In the genomic region with DNA sequence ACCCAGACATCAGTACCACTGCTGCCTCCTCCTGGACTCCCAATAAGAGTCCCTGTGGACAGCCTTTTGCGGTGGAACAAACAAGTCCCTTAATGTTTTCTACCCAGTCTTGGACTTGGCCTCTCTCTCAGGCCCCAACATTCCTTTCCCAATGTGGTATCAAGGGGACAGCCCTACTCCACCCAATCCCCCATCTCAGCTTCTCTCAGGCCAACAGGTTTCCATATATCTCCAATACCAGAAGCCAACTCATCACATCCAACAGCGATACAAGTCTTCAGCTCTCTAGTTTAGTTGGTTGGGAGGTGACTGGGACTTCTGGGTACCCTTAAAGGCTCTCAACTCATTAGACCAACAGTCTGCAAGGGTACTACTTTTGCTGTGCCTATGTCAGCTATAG, we compare ENCODE assay signal across 9 mouse cellular contexts. TPM values are rescaled to one million over a fixed set of nuclear protein-coding genes. Genes with fewer than 3 reads are reported as not detected.
A peak's percentile ranks its signal among the peaks of the same experiment; 100 is the strongest.
DNase-seq lines count a peak whose midpoint lies in the region; ATAC-seq lines count a peak whose summit lies in the region.
"Had no signal": no experiment of that assay in that cellular context is flagged by ENCODE, and none has a peak within 500 bp of the region (broad histone marks: within the 10 kb centered on the region; RNA-seq: fewer than 3 reads in every experiment).

No protein-coding gene starts in this region.

- no peaks in the 10 kb centered on the region for H3K9me3 ChIP-seq in heart, embryonic 13.5 days
- no peaks in the 10 kb centered on the region for H3K9me3 ChIP-seq in embryonic facial prominence, embryonic 14.5 days (ENCODE audit: control insufficient read depth, low read length)
- no peaks in the 10 kb centered on the region for H3K9me3 ChIP-seq in hindbrain, embryonic 16.5 days (ENCODE audit: control insufficient read depth, low read length)
- no peaks in the 10 kb centered on the region for H3K9me3 ChIP-seq in midbrain, embryonic 15.5 days

- H3K27ac ChIP-seq in heart, embryonic 13.5 days (replicated peaks): no peak overlapping the region
- 0 out of 2 replicates have a peak overlapping the region, but pooled peaks have one; percentile 77 for H3K27ac ChIP-seq in embryonic facial prominence, embryonic 14.5 days (replicated peaks; ENCODE audit: low read depth, low read length)
- peak overlapping the region; percentile 16; the same call in 1 of the 2 replicates for H3K27ac ChIP-seq in hindbrain, embryonic 16.5 days (ENCODE audit: low read depth, low read length)
- H3K27ac ChIP-seq in midbrain, embryonic 15.5 days: peak overlapping the region; percentile 97

- no peak for ATAC-seq in heart, embryonic 13.5 days (ENCODE audit: extremely low read depth, insufficient number of reproducible peaks, low FRiP score, low TSS enrichment)
- ATAC-seq in embryonic facial prominence, embryonic 14.5 days (ENCODE audit: low read depth): no peak
- no peak for ATAC-seq in hindbrain, embryonic 16.5 days
- no peak for ATAC-seq in midbrain, embryonic 15.5 days (replicated peaks)
- no peak for ATAC-seq in inflammation-experienced regulatory T-cells, adult 6 months

- no peaks in the 10 kb centered on the region for H3K27me3 ChIP-seq in heart, embryonic 13.5 days (replicated peaks)
- H3K27me3 ChIP-seq in embryonic facial prominence, embryonic 14.5 days (replicated peaks; ENCODE audit: control insufficient read depth, insufficient read depth, low read length): no peaks in the 10 kb centered on the region
- no peaks in the 10 kb centered on the region for H3K27me3 ChIP-seq in hindbrain, embryonic 16.5 days (replicated peaks; ENCODE audit: control insufficient read depth, insufficient read depth, low read length)
- no peaks in the 10 kb centered on the region for H3K27me3 ChIP-seq in midbrain, embryonic 15.5 days (replicated peaks)

- peak overlapping the region; percentile 69 for H3K4me3 ChIP-seq in heart, embryonic 13.5 days
- peak overlapping the region; percentile 57 for H3K4me3 ChIP-seq in embryonic facial prominence, embryonic 14.5 days (ENCODE audit: low read depth, low read length)
- H3K4me3 ChIP-seq in hindbrain, embryonic 16.5 days (ENCODE audit: low read length): peak overlapping the region; percentile 63
- H3K4me3 ChIP-seq in midbrain, embryonic 15.5 days: peak overlapping the region; percentile 73

- H3K4me1 ChIP-seq in heart, embryonic 13.5 days: peaks cover 5% of the 10 kb centered on the region
- peaks cover 4% of the 10 kb centered on the region; the same call in 1 of the 2 replicates for H3K4me1 ChIP-seq in embryonic facial prominence, embryonic 14.5 days (ENCODE audit: control insufficient read depth, insufficient read depth, low read length)
- H3K4me1 ChIP-seq in hindbrain, embryonic 16.5 days (ENCODE audit: control insufficient read depth, insufficient read depth, low read depth, low read length): peaks cover 3% of the 10 kb centered on the region
- H3K4me1 ChIP-seq in midbrain, embryonic 15.5 days: peaks cover 7% of the 10 kb centered on the region

- peak overlapping the region; percentile 74 for H3K4me2 ChIP-seq in heart, embryonic 13.5 days
- peak overlapping the region; percentile 73 for H3K4me2 ChIP-seq in embryonic facial prominence, embryonic 14.5 days (ENCODE audit: low read depth, low read length)
- peak overlapping the region; percentile 55 for H3K4me2 ChIP-seq in hindbrain, embryonic 16.5 days (ENCODE audit: low read length)
- peak overlapping the region; percentile 48 for H3K4me2 ChIP-seq in midbrain, embryonic 15.5 days

- peak overlapping the region; percentile 91 for H3K9ac ChIP-seq in heart, embryonic 13.5 days
- H3K9ac ChIP-seq in embryonic facial prominence, embryonic 14.5 days (ENCODE audit: low read depth, low read length): peak overlapping the region; percentile 70; the same call in 1 of the 2 replicates
- H3K9ac ChIP-seq in hindbrain, embryonic 16.5 days (ENCODE audit: low read depth, low read length): peak overlapping the region; percentile 78; the same call in 1 of the 2 replicates
- peak overlapping the region; percentile 62; the same call in 1 of the 2 replicates for H3K9ac ChIP-seq in midbrain, embryonic 15.5 days

- DNase-seq in heart, adult 18-20 months: no peak
- no peak for DNase-seq in embryonic facial prominence, embryonic 14.5 days (ENCODE audit: low spot score)
- DNase-seq in gastrocnemius, postnatal 25 days: no peak
- DNase-seq in urinary bladder, adult 18-20 months (ENCODE audit: low spot score in 2 of 2): no peak

- WGBS in heart, embryonic 13.5 days: 86% methylated on average over 2 of the region's 2 CpGs
- 94% methylated on average over 2 of the region's 2 CpGs for WGBS in embryonic facial prominence, embryonic 14.5 days
- WGBS in hindbrain, embryonic 16.5 days: 90% methylated on average over 2 of the region's 2 CpGs
- WGBS in midbrain, embryonic 15.5 days: 92% methylated on average over 2 of the region's 2 CpGs

- no peaks in the 10 kb centered on the region for H3K36me3 ChIP-seq in heart, embryonic 13.5 days
- H3K36me3 ChIP-seq in embryonic facial prominence, embryonic 14.5 days (ENCODE audit: control insufficient read depth, insufficient read depth, low read length): no peaks in the 10 kb centered on the region
- no peaks in the 10 kb centered on the region; the same call in 1 of the 2 replicates for H3K36me3 ChIP-seq in hindbrain, embryonic 16.5 days (ENCODE audit: control insufficient read depth, insufficient read depth, low read length)
- no peaks in the 10 kb centered on the region for H3K36me3 ChIP-seq in midbrain, embryonic 15.5 days (replicated peaks)

RNA-seq across cellular contexts. Expression of a gene that starts 1.1 kb away (rescaled TPM):
- 1.7 and 1.9 TPM in 2 replicates for polyA plus RNA-seq in heart, embryonic 13.5 days (2015; fragmentation: Nextera tagmentation; extraction: Ambion mirVana)
- total RNA-seq in heart, adult 18-20 months (2021): under 1 TPM; 0.07 to 0.21 TPM
- 2.9 and 4.1 TPM in 2 replicates for polyA plus RNA-seq in embryonic facial prominence, embryonic 14.5 days (2014; fragmentation: Nextera tagmentation; extraction: Ambion mirVana)
- polyA plus RNA-seq in hindbrain, embryonic 16.5 days (2015; fragmentation: Nextera tagmentation; extraction: Ambion mirVana): 9.3 and 9.7 TPM in 2 replicates
- polyA plus RNA-seq in midbrain, embryonic 15.5 days (2015; fragmentation: Nextera tagmentation; extraction: Ambion mirVana): 10.7 and 11.4 TPM in 2 replicates
- under 1 TPM; 0.18 to 0.35 (median 0.20) TPM for polyA plus RNA-seq in inflammation-experienced regulatory T-cells, adult 6 months (2017; shearing (Covaris generic))
- total RNA-seq in gastrocnemius, postnatal 25 days (2021): under 1 TPM; 0.54 to 0.75 TPM

RNA-seq across cellular contexts. Expression of a gene that starts 15.4 kb away (rescaled TPM):
- polyA plus RNA-seq in heart, embryonic 13.5 days (2015; fragmentation: Nextera tagmentation; extraction: Ambion mirVana): 82.3 and 93.6 TPM in 2 replicates
- 100 to 1,000 TPM; 177 to 187 TPM for total RNA-seq in heart, adult 18-20 months (2021)
- 140 and 147 TPM in 2 replicates for polyA plus RNA-seq in embryonic facial prominence, embryonic 14.5 days (2014; fragmentation: Nextera tagmentation; extraction: Ambion mirVana)
- 41.3 and 64.6 TPM in 2 replicates for polyA plus RNA-seq in hindbrain, embryonic 16.5 days (2015; fragmentation: Nextera tagmentation; extraction: Ambion mirVana)
- 141 and 162 TPM in 2 replicates for polyA plus RNA-seq in midbrain, embryonic 15.5 days (2015; fragmentation: Nextera tagmentation; extraction: Ambion mirVana)
- 10 to 100 TPM; 14.9 to 21.8 (median 16.4) TPM for polyA plus RNA-seq in inflammation-experienced regulatory T-cells, adult 6 months (2017; shearing (Covaris generic))
- 100 to 1,000 TPM; 132 to 138 TPM for total RNA-seq in gastrocnemius, postnatal 25 days (2021)

RNA-seq across cellular contexts. Expression of a gene that starts 18.9 kb away (rescaled TPM):
- 126 and 138 TPM in 2 replicates for polyA plus RNA-seq in heart, embryonic 13.5 days (2015; fragmentation: Nextera tagmentation; extraction: Ambion mirVana)
- total RNA-seq in heart, adult 18-20 months (2021): 100 to 1,000 TPM; 132 to 164 TPM
- polyA plus RNA-seq in embryonic facial prominence, embryonic 14.5 days (2014; fragmentation: Nextera tagmentation; extraction: Ambion mirVana): 162 and 169 TPM in 2 replicates
- polyA plus RNA-seq in hindbrain, embryonic 16.5 days (2015; fragmentation: Nextera tagmentation; extraction: Ambion mirVana): 174 TPM in 2 replicates
- polyA plus RNA-seq in midbrain, embryonic 15.5 days (2015; fragmentation: Nextera tagmentation; extraction: Ambion mirVana): 188 TPM in 2 replicates
- 100 to 1,000 TPM; 296 to 343 (median 309) TPM for polyA plus RNA-seq in inflammation-experienced regulatory T-cells, adult 6 months (2017; shearing (Covaris generic))
- total RNA-seq in gastrocnemius, postnatal 25 days (2021): 10 to 100 TPM; 76.1 to 89.9 TPM

RNA-seq across cellular contexts. Expression of a gene that starts 41.5 kb away (rescaled TPM):
- polyA plus RNA-seq in heart, embryonic 13.5 days (2015; fragmentation: Nextera tagmentation; extraction: Ambion mirVana): not detected in 2 replicates
- not detected for total RNA-seq in heart, adult 18-20 months (2021)
- polyA plus RNA-seq in embryonic facial prominence, embryonic 14.5 days (2014; fragmentation: Nextera tagmentation; extraction: Ambion mirVana): not detected in 2 replicates
- polyA plus RNA-seq in hindbrain, embryonic 16.5 days (2015; fragmentation: Nextera tagmentation; extraction: Ambion mirVana): 0.34 TPM in 2 replicates
- polyA plus RNA-seq in midbrain, embryonic 15.5 days (2015; fragmentation: Nextera tagmentation; extraction: Ambion mirVana): 0.13 and 0.19 TPM in 2 replicates
- not detected for polyA plus RNA-seq in inflammation-experienced regulatory T-cells, adult 6 months (2017; shearing (Covaris generic))
- not detected for total RNA-seq in gastrocnemius, postnatal 25 days (2021)
- polyA plus RNA-seq: kidney, adult 2 months had no signal

RNA-seq across cellular contexts. Expression of a gene that starts 43.7 kb away (rescaled TPM):
- polyA plus RNA-seq in heart, embryonic 13.5 days (2015; fragmentation: Nextera tagmentation; extraction: Ambion mirVana): 15.1 and 16.9 TPM in 2 replicates
- total RNA-seq in heart, adult 18-20 months (2021): 1 to 10 TPM; 7.3 to 7.4 TPM
- 20.0 and 23.6 TPM in 2 replicates for polyA plus RNA-seq in embryonic facial prominence, embryonic 14.5 days (2014; fragmentation: Nextera tagmentation; extraction: Ambion mirVana)
- 38.3 and 41.4 TPM in 2 replicates for polyA plus RNA-seq in hindbrain, embryonic 16.5 days (2015; fragmentation: Nextera tagmentation; extraction: Ambion mirVana)
- 45.9 and 46.7 TPM in 2 replicates for polyA plus RNA-seq in midbrain, embryonic 15.5 days (2015; fragmentation: Nextera tagmentation; extraction: Ambion mirVana)
- 1 to 10 TPM; 5.4 to 8.0 (median 6.5) TPM for polyA plus RNA-seq in inflammation-experienced regulatory T-cells, adult 6 months (2017; shearing (Covaris generic))
- 1 to 10 TPM; 2.7 to 4.9 TPM for total RNA-seq in gastrocnemius, postnatal 25 days (2021)
